Mouse (Mus musculus) midbrain, embryonic 11.5 days (tissue): Measurements from ENCODE around the gene Syt3. TPM values are rescaled to one million over a fixed set of nuclear protein-coding genes. Genes with fewer than 3 reads are reported as not detected.
A peak's percentile ranks its signal among the peaks of the same experiment; 100 is the strongest.

Source experiments
- ATAC-seq: fragments of 200-750 bp; cut with Nextera tagmentation; 2 replicates; pipeline ENCODE4 v1.8.0; 2017; ENCODE audit warnings: moderate TSS enrichment, moderate library complexity; ENCODE audit not compliant: low FRiP score
- DNase-seq: peaks from one replicate; pipeline ENCODE4 v3.0.0; 2015; ENCODE audit warnings: low spot score; ENCODE audit errors: missing footprints
- H3K27ac ChIP-seq: fragments of 300-500 bp; sonication (generic); 2 replicates; pipeline ENCODE4 v1.5.1; 2014; ENCODE audit warnings: low read depth, low read length
- H3K27me3 ChIP-seq: fragments of 300-500 bp; sonication (generic); 2 replicates; pipeline ENCODE4 v1.6.1; 2014; ENCODE audit warnings: mild to moderate bottlenecking, low read length, moderate library complexity, mixed read lengths; ENCODE audit not compliant: control insufficient read depth, insufficient read depth
- H3K36me3 ChIP-seq: fragments of 300-500 bp; sonication (generic); 2 replicates; pipeline ENCODE4 v1.6.1; 2014; ENCODE audit warnings: mild to moderate bottlenecking, low read length, moderate library complexity, mixed read lengths; ENCODE audit not compliant: control insufficient read depth, insufficient read depth
- H3K4me1 ChIP-seq: fragments of 300-500 bp; sonication (generic); 2 replicates; pipeline ENCODE4 v1.6.1; 2014; ENCODE audit warnings: low read length; ENCODE audit not compliant: control insufficient read depth, insufficient read depth
- H3K4me2 ChIP-seq: fragments of 300-500 bp; sonication (generic); 2 replicates; pipeline ENCODE4 v1.6.1; 2014; ENCODE audit warnings: mild to moderate bottlenecking, moderate library complexity
- H3K4me3 ChIP-seq: fragments of 300-500 bp; sonication (generic); 2 replicates; pipeline ENCODE4 v1.5.1; 2014; ENCODE audit warnings: low read depth, low read length
- H3K9ac ChIP-seq: fragments of 300-500 bp; sonication (generic); 2 replicates; pipeline ENCODE4 v1.6.1; 2014; ENCODE audit warnings: low read length
- H3K9me3 ChIP-seq: fragments of 300-500 bp; sonication (generic); 2 replicates; pipeline ENCODE4 v1.6.1; 2016; ENCODE audit warnings: low read length; ENCODE audit not compliant: control insufficient read depth
- WGBS: fragments of 180-500 bp; shearing (Covaris S2); extraction: QIAGEN DNeasy Blood & Tissue Kit; methylation state at CpG from one replicate; pipeline ENCODE4 v1.1.7; 2014; 5-methylcytosine and 5-hydroxymethylcytosine counted together
- polyA plus RNA-seq: library from polyadenylated mRNA; unstranded; fragments of >200 nt; fragmentation: Nextera tagmentation; extraction: Ambion mirVana; gene quantifications from 2 replicates; pipeline ENCODE4 v1.2.1, GENCODE M21; 2014

Syt3 gene
- polyA plus RNA-seq, 1 experiment from 2014 or later: 1.5 TPM

GRCm38 (mm10) chr7:44343459-44344015 lies 40.4 kb upstream of the Syt3 start:
- Histone ChIP-seq H3K27ac (no peak overlapping the region), H3K36me3 (no peaks in the 10 kb centered on the region), H3K27me3 (no peaks in the 10 kb centered on the region; the same call in none of the 2 replicates), H3K4me2 (no peak overlapping the region), H3K9me3 (no peaks in the 10 kb centered on the region), H3K4me3 (no peak overlapping the region), H3K9ac (no peak overlapping the region), H3K4me1 (no peaks in the 10 kb centered on the region)
- ATAC-seq (no peak; the same call in 1 of the 2 replicates), DNase-seq (peak; percentile 67)
- 27% methylated on average over 11 of the region's 11 CpGs for WGBS

DNA sequence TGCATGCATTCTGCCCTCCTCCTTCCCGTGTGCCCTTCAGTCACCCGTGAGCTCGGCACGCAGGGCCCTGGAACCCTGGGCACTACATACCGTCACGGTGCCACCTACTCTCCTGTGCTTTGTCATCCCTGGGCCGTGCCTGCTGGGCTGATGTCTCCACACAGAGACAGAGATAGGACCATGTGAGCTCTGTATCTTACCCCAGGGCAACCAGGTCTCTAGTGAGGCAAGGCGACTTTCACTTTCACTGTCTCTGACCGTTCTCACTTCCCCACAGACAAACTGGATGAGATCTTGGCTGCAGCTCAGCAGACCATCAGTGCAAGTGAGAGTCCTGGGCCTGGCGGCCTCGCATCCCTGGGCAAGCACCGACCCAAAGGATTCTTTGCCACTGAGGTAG lies 39.3 kb upstream of the Syt3 start:
- H3K27me3 ChIP-seq: no peaks in the 10 kb centered on the region; the same call in none of the 2 replicates
- H3K36me3 ChIP-seq: no peaks in the 10 kb centered on the region
- ATAC-seq (no peak), DNase-seq (no peak)
- no peaks in the 10 kb centered on the region for H3K4me1 ChIP-seq
- H3K9ac ChIP-seq: no peak overlapping the region
- WGBS: 82% methylated on average over 12 of the region's 12 CpGs
- no peak overlapping the region for H3K4me3 ChIP-seq
- H3K27ac ChIP-seq: no peak overlapping the region
- H3K9me3 ChIP-seq: no peaks in the 10 kb centered on the region
- no peak overlapping the region for H3K4me2 ChIP-seq

GRCm38 (mm10) chr7:44349043-44349442 lies 34.9 kb upstream of the Syt3 start:
- H3K4me1 ChIP-seq: peaks cover 28% of the 10 kb centered on the region
- H3K27me3 ChIP-seq: peaks cover 40% of the 10 kb centered on the region

GRCm38 (mm10) chr7:44350957-44351711 lies 32.8 kb upstream of the Syt3 start:
- peaks cover 28% of the 10 kb centered on the region for H3K4me1 ChIP-seq
- no peak overlapping the region for H3K27ac ChIP-seq
- H3K9me3 ChIP-seq: no peaks in the 10 kb centered on the region
- ATAC-seq (peak; percentile 43), DNase-seq (peak; percentile 99)
- peaks cover 59% of the 10 kb centered on the region for H3K27me3 ChIP-seq
- H3K4me2 ChIP-seq: peak overlapping the region; percentile 42
- peak overlapping the region; percentile 46 for H3K9ac ChIP-seq
- 4% methylated on average over 25 of the region's 25 CpGs for WGBS
- H3K4me3 ChIP-seq: peak overlapping the region; percentile 10; the same call in 1 of the 2 replicates
- H3K36me3 ChIP-seq: no peaks in the 10 kb centered on the region

More at GRCm38 (mm10) chr7:44349043-44349442, 34.9 kb upstream of the Syt3 start:
- ATAC-seq (no peak), DNase-seq (peak; percentile 59)
- H3K4me3 ChIP-seq: no peak overlapping the region
- H3K36me3 ChIP-seq: no peaks in the 10 kb centered on the region
- H3K4me2 ChIP-seq: no peak overlapping the region
- H3K27ac ChIP-seq: no peak overlapping the region
- H3K9me3 ChIP-seq: no peaks in the 10 kb centered on the region
- H3K9ac ChIP-seq: no peak overlapping the region
- 13% methylated on average over 3 of the region's 3 CpGs for WGBS

GRCm38 (mm10) chr7:44351881-44352749 lies 31.8 kb upstream of the Syt3 start:
- peaks cover 36% of the 10 kb centered on the region for H3K4me1 ChIP-seq
- peak; percentile 90 for DNase-seq
- peak overlapping the region; percentile 15 for H3K4me3 ChIP-seq
- H3K36me3 ChIP-seq: no peaks in the 10 kb centered on the region
- H3K27ac ChIP-seq: no peak overlapping the region
- H3K9ac ChIP-seq: no peak overlapping the region
- WGBS: 4% methylated on average over 58 of the region's 71 CpGs
- peak overlapping the region; percentile 26; the same call in 1 of the 2 replicates for H3K4me2 ChIP-seq
- peak; percentile 15 for ATAC-seq
- H3K9me3 ChIP-seq: no peaks in the 10 kb centered on the region
- peaks cover 66% of the 10 kb centered on the region for H3K27me3 ChIP-seq

DNA sequence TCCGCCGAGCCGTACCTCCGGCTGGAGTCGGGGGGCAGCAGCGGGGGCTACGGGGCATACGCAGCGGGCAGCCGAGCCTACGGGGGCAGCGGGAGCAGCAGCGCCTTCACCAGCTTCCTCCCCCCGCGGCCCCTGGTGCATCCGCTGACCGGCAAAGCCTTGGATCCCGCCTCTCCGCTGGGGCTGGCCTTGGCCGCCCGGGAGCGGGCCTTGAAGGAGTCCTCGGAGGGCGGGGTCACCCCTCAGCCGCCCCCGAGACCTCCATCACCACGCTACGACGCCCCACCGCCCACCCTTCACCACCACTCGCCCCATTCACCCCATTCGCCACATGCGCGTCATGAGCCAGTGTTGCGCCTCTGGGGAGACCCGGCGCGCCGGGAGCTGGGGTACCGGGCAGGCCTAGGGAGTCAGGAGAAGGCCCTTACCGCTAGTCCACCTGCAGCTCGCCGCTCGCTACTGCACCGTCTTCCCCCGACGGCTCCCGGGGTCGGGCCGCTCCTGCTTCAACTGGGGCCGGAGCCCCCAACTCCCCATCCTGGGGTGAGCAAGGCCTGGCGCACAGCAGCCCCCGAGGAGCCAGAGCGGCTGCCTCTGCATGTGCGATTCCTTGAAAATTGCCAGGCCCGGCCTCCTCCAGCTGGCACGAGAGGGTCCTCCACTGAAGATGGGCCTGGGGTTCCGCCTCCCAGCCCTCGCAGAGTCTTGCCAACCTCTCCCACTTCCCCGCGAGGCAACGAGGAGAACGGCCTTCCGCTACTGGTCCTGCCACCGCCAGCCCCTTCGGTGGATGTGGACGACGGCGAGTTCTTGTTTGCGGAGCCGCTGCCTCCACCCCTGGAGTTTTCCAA lies 30.9 kb upstream of the Syt3 start:
- H3K9me3 ChIP-seq: no peaks in the 10 kb centered on the region
- peak overlapping the region; percentile 12; the same call in 1 of the 2 replicates for H3K9ac ChIP-seq
- H3K27me3 ChIP-seq: peaks cover 72% of the 10 kb centered on the region
- H3K27ac ChIP-seq: no peak overlapping the region
- DNase-seq: peak; percentile 90
- H3K4me2 ChIP-seq: peak overlapping the region; percentile 26
- H3K36me3 ChIP-seq: no peaks in the 10 kb centered on the region
- peak overlapping the region; percentile 15 for H3K4me3 ChIP-seq
- peaks cover 43% of the 10 kb centered on the region for H3K4me1 ChIP-seq
- WGBS: 1% methylated on average over 65 of the region's 71 CpGs
- ATAC-seq: no peak

DNA sequence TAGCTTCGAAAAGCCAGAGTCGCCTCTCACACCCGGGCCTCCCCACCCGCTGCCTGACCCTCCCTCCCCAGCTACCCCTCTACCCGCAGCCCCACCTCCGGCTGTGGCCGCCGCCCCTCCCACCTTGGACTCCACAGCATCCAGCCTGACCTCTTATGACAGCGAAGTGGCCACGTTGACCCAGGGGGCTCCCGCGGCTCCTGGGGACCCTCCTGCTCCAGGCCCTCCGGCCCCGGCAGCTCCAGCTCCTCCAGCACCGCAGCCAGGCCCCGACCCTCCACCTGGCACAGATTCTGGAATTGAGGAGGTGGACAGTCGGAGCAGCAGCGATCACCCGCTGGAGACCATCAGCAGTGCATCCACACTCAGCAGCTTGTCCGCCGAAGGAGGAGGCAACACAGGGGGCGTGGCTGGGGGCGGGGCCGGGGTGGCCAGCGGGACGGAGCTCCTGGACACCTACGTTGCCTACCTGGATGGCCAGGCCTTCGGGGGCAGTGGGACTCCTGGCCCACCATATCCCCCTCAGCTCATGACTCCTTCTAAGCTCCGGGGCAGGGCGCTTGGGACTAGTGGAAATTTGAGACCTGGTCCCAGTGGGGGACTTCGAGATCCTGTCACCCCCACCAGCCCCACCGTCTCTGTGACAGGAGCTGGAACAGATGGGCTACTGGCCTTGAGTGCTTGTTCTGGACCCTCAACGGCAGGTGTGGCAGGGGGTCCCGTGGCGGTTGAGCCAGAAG lies 30.1 kb upstream of the Syt3 start:
- WGBS: 1% methylated on average over 35 of the region's 35 CpGs
- peaks cover 46% of the 10 kb centered on the region for H3K4me1 ChIP-seq
- ATAC-seq (no peak), DNase-seq (peak; percentile 93)
- no peak overlapping the region for H3K27ac ChIP-seq
- H3K9me3 ChIP-seq: no peaks in the 10 kb centered on the region
- peaks cover 72% of the 10 kb centered on the region for H3K27me3 ChIP-seq
- H3K36me3 ChIP-seq: no peaks in the 10 kb centered on the region
- peak overlapping the region; percentile 26 for H3K4me2 ChIP-seq
- peak overlapping the region; percentile 10; the same call in 1 of the 2 replicates for H3K4me3 ChIP-seq
- H3K9ac ChIP-seq: no peak overlapping the region

DNA sequence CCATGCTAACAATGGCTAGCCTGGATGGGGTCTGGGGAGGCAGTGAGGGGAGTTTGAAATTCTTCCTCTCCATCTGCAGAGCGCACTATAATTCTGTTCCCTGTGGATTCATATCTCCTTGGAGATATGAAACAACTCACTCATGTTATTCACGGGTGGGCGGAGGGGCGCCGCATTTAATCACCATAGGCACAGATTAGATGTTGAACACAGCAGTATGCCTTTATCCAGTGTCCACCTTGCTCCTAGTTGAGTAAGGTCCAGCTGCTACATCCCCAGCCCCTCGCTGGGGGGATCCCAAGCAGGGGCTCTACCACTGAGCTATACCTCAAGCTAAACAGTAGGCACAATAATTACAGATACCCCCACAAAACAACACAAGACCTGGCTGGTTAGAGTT lies 28.5 kb upstream of the Syt3 start:
- H3K27me3 ChIP-seq: peaks cover 67% of the 10 kb centered on the region
- no peaks in the 10 kb centered on the region for H3K36me3 ChIP-seq
- H3K9me3 ChIP-seq: no peaks in the 10 kb centered on the region
- ATAC-seq (no peak), DNase-seq (no peak)
- peaks cover 49% of the 10 kb centered on the region for H3K4me1 ChIP-seq
- no peak overlapping the region for H3K4me3 ChIP-seq
- 65% methylated on average over 6 of the region's 6 CpGs for WGBS
- no peak overlapping the region for H3K9ac ChIP-seq
- no peak overlapping the region for H3K27ac ChIP-seq
- no peak overlapping the region for H3K4me2 ChIP-seq
